Mouse (Mus musculus): Measurements from ENCODE around the gene Kcnh1. TPM values are rescaled to one million over a fixed set of nuclear protein-coding genes. Genes with fewer than 3 reads are reported as not detected.

Gene Kcnh1
- polyA plus RNA-seq, 1 experiment from 2014 or later, result 0.38 TPM

- DNase-seq (ENCODE audit: low spot score), result no peak
- H3K27me3 ChIP-seq (ENCODE audit: control insufficient read depth, insufficient read depth, low read length), result no peaks in the 10 kb centered on the region
- H3K4me2 ChIP-seq (ENCODE audit: low read depth, low read length), result no peak overlapping the region
- no peak overlapping the region for H3K9ac ChIP-seq (replicated peaks; ENCODE audit: low read length)
- H3K9me3 ChIP-seq (replicated peaks; ENCODE audit: control insufficient read depth, low read length), result no peaks in the 10 kb centered on the region
- H3K36me3 ChIP-seq (replicated peaks; ENCODE audit: control insufficient read depth, insufficient read depth, low read depth, low read length), result no peaks in the 10 kb centered on the region
- H3K4me3 ChIP-seq (ENCODE audit: low read depth, low read length), result no peak overlapping the region
- no peak for ATAC-seq (replicated peaks; ENCODE audit: insufficient number of reproducible peaks, low FRiP score, low TSS enrichment, low read depth)
- H3K4me1 ChIP-seq (ENCODE audit: control insufficient read depth, insufficient read depth, low read length), result no peaks in the 10 kb centered on the region
- H3K27ac ChIP-seq (replicated peaks; ENCODE audit: low read depth, low read length), result no peak overlapping the region
- 37% methylated on average over 4 of the region's 4 CpGs for WGBS
Measured at GRCm38 (mm10) chr1:192454981-192455380, 264.4 kb downstream of the Kcnh1 start.

DNA sequence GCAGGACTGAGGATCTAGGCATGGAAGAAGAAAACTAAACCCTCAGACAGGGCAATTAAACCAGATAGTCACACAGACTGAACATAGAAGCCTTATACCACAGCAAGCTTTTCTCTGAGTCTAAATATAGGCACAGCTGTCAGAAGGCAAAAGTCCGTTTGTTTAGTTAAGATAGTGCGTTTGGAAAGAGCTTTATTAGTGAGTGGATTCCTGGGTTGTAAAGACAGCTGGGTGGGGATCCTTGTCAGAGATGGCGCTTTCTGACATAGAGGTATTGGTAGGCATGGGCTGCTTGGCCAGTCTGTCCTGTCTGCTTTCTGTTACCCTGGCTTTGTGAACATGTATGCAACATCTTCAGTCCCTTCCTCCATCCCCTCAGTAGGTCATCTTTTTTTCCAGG, 266.5 kb downstream of the Kcnh1 start:
- no peak for DNase-seq (ENCODE audit: low spot score)
- H3K36me3 ChIP-seq (replicated peaks; ENCODE audit: control insufficient read depth, insufficient read depth, low read depth, low read length), result no peaks in the 10 kb centered on the region
- no peaks in the 10 kb centered on the region for H3K4me1 ChIP-seq (ENCODE audit: control insufficient read depth, insufficient read depth, low read length)
- H3K27me3 ChIP-seq (ENCODE audit: control insufficient read depth, insufficient read depth, low read length), result no peaks in the 10 kb centered on the region
- H3K4me2 ChIP-seq (ENCODE audit: low read depth, low read length), result no peak overlapping the region
- ATAC-seq (replicated peaks; ENCODE audit: insufficient number of reproducible peaks, low FRiP score, low TSS enrichment, low read depth), result no peak
- 70% methylated on average over 3 of the region's 3 CpGs for WGBS
- H3K9ac ChIP-seq (replicated peaks; ENCODE audit: low read length), result no peak overlapping the region
- H3K27ac ChIP-seq (replicated peaks; ENCODE audit: low read depth, low read length), result no peak overlapping the region
- no peak overlapping the region for H3K4me3 ChIP-seq (ENCODE audit: low read depth, low read length)
- no peaks in the 10 kb centered on the region for H3K9me3 ChIP-seq (replicated peaks; ENCODE audit: control insufficient read depth, low read length)

- DNase-seq (ENCODE audit: low spot score) (peak; percentile 85), ATAC-seq (replicated peaks; ENCODE audit: insufficient number of reproducible peaks, low FRiP score, low TSS enrichment, low read depth) (no peak)
- Histone ChIP-seq H3K4me3 (ENCODE audit: low read depth, low read length) (no peak overlapping the region), H3K9ac (replicated peaks; ENCODE audit: low read length) (no peak overlapping the region), H3K4me1 (ENCODE audit: control insufficient read depth, insufficient read depth, low read length) (no peaks in the 10 kb centered on the region), H3K9me3 (replicated peaks; ENCODE audit: control insufficient read depth, low read length) (no peaks in the 10 kb centered on the region), H3K27ac (replicated peaks; ENCODE audit: low read depth, low read length) (no peak overlapping the region), H3K27me3 (ENCODE audit: control insufficient read depth, insufficient read depth, low read length) (no peaks in the 10 kb centered on the region), H3K4me2 (ENCODE audit: low read depth, low read length) (no peak overlapping the region), H3K36me3 (replicated peaks; ENCODE audit: control insufficient read depth, insufficient read depth, low read depth, low read length) (no peaks in the 10 kb centered on the region)
- WGBS, result 82% methylated on average over 6 of the region's 6 CpGs
Measured at GRCm38 (mm10) chr1:192457526-192458206, 267.1 kb downstream of the Kcnh1 start.

DNA sequence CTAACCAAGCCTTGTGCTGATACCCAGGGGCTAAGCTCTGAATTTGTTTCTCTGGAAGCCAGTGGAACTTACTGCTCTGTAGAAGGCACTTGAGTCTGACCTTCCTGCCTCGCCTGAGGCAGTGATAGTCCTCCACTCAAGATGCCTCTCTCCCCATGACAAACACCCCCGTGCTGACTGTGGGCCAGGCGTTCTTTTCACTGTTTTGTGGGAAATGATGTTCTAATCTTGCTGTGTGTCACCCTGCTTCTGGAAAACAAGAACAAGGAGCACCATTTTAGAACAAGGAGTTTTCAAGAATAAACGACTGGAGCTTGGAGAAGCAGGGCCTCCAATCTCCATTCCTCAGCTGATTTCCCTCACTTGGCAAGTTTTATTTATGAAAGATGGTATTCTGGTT, 273.2 kb downstream of the Kcnh1 start:
- Histone ChIP-seq H3K9ac (replicated peaks; ENCODE audit: low read length) (no peak overlapping the region), H3K36me3 (replicated peaks; ENCODE audit: control insufficient read depth, insufficient read depth, low read depth, low read length) (no peaks in the 10 kb centered on the region), H3K4me2 (ENCODE audit: low read depth, low read length) (no peak overlapping the region), H3K27me3 (ENCODE audit: control insufficient read depth, insufficient read depth, low read length) (no peaks in the 10 kb centered on the region), H3K27ac (replicated peaks; ENCODE audit: low read depth, low read length) (no peak overlapping the region), H3K4me1 (ENCODE audit: control insufficient read depth, insufficient read depth, low read length) (no peaks in the 10 kb centered on the region), H3K4me3 (ENCODE audit: low read depth, low read length) (no peak overlapping the region), H3K9me3 (replicated peaks; ENCODE audit: control insufficient read depth, low read length) (no peaks in the 10 kb centered on the region)
- ATAC-seq (replicated peaks; ENCODE audit: insufficient number of reproducible peaks, low FRiP score, low TSS enrichment, low read depth), result no peak
- 64% methylated on average over 4 of the region's 4 CpGs for WGBS
- no peak for DNase-seq (ENCODE audit: low spot score)

GRCm38 (mm10) chr1:192472366-192472765, 281.8 kb downstream of the Kcnh1 start:
- H3K27ac ChIP-seq (replicated peaks; ENCODE audit: low read depth, low read length), result no peak overlapping the region
- H3K9me3 ChIP-seq (replicated peaks; ENCODE audit: control insufficient read depth, low read length), result no peaks in the 10 kb centered on the region
- H3K4me3 ChIP-seq (ENCODE audit: low read depth, low read length), result no peak overlapping the region
- H3K9ac ChIP-seq (replicated peaks; ENCODE audit: low read length), result no peak overlapping the region
- no peaks in the 10 kb centered on the region for H3K27me3 ChIP-seq (ENCODE audit: control insufficient read depth, insufficient read depth, low read length)
- H3K4me1 ChIP-seq (ENCODE audit: control insufficient read depth, insufficient read depth, low read length), result no peaks in the 10 kb centered on the region
- no peaks in the 10 kb centered on the region for H3K36me3 ChIP-seq (replicated peaks; ENCODE audit: control insufficient read depth, insufficient read depth, low read depth, low read length)
- DNase-seq (ENCODE audit: low spot score) (peak; percentile 82), ATAC-seq (replicated peaks; ENCODE audit: insufficient number of reproducible peaks, low FRiP score, low TSS enrichment, low read depth) (no peak)
- WGBS, result 56% methylated on average over 4 of the region's 4 CpGs
- no peak overlapping the region for H3K4me2 ChIP-seq (ENCODE audit: low read depth, low read length)

- no peak overlapping the region for H3K4me3 ChIP-seq (ENCODE audit: low read depth, low read length)
- no peak overlapping the region for H3K27ac ChIP-seq (replicated peaks; ENCODE audit: low read depth, low read length)
- no peaks in the 10 kb centered on the region for H3K36me3 ChIP-seq (replicated peaks; ENCODE audit: control insufficient read depth, insufficient read depth, low read depth, low read length)
- no peaks in the 10 kb centered on the region for H3K27me3 ChIP-seq (ENCODE audit: control insufficient read depth, insufficient read depth, low read length)
- DNase-seq (ENCODE audit: low spot score), result no peak
- no peak overlapping the region for H3K4me2 ChIP-seq (ENCODE audit: low read depth, low read length)
- no peak for ATAC-seq (replicated peaks; ENCODE audit: insufficient number of reproducible peaks, low FRiP score, low TSS enrichment, low read depth)
- no peaks in the 10 kb centered on the region for H3K4me1 ChIP-seq (ENCODE audit: control insufficient read depth, insufficient read depth, low read length)
- H3K9me3 ChIP-seq (replicated peaks; ENCODE audit: control insufficient read depth, low read length), result no peaks in the 10 kb centered on the region
- 89% methylated on average over 6 of the region's 6 CpGs for WGBS
- H3K9ac ChIP-seq (replicated peaks; ENCODE audit: low read length), result no peak overlapping the region
Measured at GRCm38 (mm10) chr1:192473134-192473533, 282.6 kb downstream of the Kcnh1 start.

DNA sequence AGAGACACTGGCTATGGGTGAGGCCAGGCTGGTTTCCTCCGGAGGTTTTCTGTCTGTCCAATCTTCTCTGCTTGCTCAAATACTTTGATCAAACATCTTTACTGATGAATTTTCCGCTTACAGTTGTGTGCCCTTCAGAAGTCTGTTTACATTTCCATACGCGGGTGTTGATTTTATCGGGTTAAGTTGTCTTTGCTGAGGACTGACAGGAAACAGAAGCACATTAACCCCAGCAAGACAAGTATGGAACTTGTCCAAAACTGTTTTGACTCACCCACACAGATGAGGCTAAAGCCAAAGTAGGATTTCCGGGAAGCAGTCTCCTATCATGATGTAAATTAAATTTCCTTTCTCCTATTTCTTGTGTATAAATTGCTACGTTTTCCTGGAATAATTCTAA, 286.1 kb downstream of the Kcnh1 start:
- H3K9ac ChIP-seq (replicated peaks; ENCODE audit: low read length), result no peak overlapping the region
- H3K4me3 ChIP-seq (ENCODE audit: low read depth, low read length), result no peak overlapping the region
- no peak overlapping the region for H3K4me2 ChIP-seq (ENCODE audit: low read depth, low read length)
- H3K9me3 ChIP-seq (replicated peaks; ENCODE audit: control insufficient read depth, low read length), result no peaks in the 10 kb centered on the region
- 69% methylated on average over 7 of the region's 7 CpGs for WGBS
- ATAC-seq (replicated peaks; ENCODE audit: insufficient number of reproducible peaks, low FRiP score, low TSS enrichment, low read depth) (no peak), DNase-seq (ENCODE audit: low spot score) (no peak)
- H3K36me3 ChIP-seq (replicated peaks; ENCODE audit: control insufficient read depth, insufficient read depth, low read depth, low read length), result no peaks in the 10 kb centered on the region
- no peak overlapping the region for H3K27ac ChIP-seq (replicated peaks; ENCODE audit: low read depth, low read length)
- no peaks in the 10 kb centered on the region for H3K4me1 ChIP-seq (ENCODE audit: control insufficient read depth, insufficient read depth, low read length)
- H3K27me3 ChIP-seq (ENCODE audit: control insufficient read depth, insufficient read depth, low read length), result no peaks in the 10 kb centered on the region

DNA sequence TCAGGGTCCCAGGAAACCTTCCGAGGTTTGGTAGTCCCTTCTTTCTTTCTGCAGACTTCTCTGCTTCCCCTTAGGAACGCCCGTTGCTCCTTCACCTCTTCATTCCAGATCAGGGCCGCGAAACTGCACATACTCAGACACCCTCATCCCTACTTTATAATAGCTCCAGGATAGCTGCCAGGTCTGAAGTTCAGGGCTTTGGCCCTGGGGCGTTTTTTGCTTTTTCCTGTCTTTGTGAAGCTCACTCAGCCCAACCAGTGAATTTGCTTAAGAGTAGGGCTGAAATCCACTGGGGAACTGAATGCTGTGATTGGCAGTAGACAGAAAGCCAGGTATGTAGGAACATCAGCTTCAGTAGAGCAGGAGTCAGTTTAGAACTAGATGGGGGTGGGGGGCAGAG, 287.0 kb downstream of the Kcnh1 start:
- no peaks in the 10 kb centered on the region for H3K36me3 ChIP-seq (replicated peaks; ENCODE audit: control insufficient read depth, insufficient read depth, low read depth, low read length)
- ATAC-seq (replicated peaks; ENCODE audit: insufficient number of reproducible peaks, low FRiP score, low TSS enrichment, low read depth), result no peak
- 74% methylated on average over 6 of the region's 6 CpGs for WGBS

More for the DNA sequence above, 287.0 kb downstream of the Kcnh1 start:
- no peak overlapping the region for H3K27ac ChIP-seq (replicated peaks; ENCODE audit: low read depth, low read length)
- no peak overlapping the region for H3K4me3 ChIP-seq (ENCODE audit: low read depth, low read length)
- no peak overlapping the region for H3K9ac ChIP-seq (replicated peaks; ENCODE audit: low read length)
- H3K9me3 ChIP-seq (replicated peaks; ENCODE audit: control insufficient read depth, low read length), result no peaks in the 10 kb centered on the region
- no peak overlapping the region for H3K4me2 ChIP-seq (ENCODE audit: low read depth, low read length)
- DNase-seq (ENCODE audit: low spot score), result no peak
- no peaks in the 10 kb centered on the region for H3K27me3 ChIP-seq (ENCODE audit: control insufficient read depth, insufficient read depth, low read length)
- no peaks in the 10 kb centered on the region for H3K4me1 ChIP-seq (ENCODE audit: control insufficient read depth, insufficient read depth, low read length)
